Mouse (Mus musculus) embryonic fibroblast, embryonic 13.5 days (primary cell): Measurements from ENCODE around the gene E4f1.

Experiments used
- CTCF ChIP-seq: IDR thresholded peaks from 2 replicates; pipeline ENCODE4 v1.5.1; 2011; ENCODE audit warnings: mild to moderate bottlenecking, control low read depth, low read length, moderate library complexity, borderline replicate concordance; ENCODE audit not compliant: insufficient read depth
- POLR2A ChIP-seq: IDR thresholded peaks from 2 replicates; pipeline ENCODE4 v1.6.1; 2011; ENCODE audit warnings: low read depth, mild to moderate bottlenecking, control low read depth, low read length, moderate library complexity

DNA sequence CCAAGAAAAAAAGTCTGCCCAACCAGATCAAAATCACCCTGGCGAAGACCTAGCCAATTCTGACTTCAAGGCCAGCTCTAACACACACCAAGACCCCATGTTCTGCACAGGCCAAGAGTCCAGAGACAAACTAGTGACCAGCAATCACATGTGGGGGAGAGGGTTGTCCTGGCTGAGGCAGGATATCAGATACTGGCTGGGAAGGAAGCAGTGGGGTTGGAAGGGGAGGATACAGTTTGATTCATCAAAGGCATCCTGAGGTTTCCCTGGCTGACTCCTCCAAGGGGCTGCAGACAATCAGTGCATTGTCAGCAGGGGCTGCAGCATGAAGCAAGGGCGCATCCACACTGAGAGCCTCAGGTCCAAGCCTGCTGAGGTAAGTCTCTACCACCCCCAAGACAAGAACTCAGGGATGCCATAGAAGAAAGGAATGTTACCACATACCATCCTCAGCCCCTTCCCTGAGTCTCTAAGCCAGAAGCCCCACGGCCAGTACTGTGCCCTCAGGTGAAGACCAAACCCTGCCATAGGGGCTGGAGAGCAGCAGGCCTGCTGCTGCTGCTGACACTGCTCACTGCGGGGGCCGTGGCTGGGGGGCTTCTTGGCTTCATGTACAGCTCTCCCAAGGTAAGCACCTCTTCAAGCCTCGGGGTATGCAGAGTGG is 3.6 kb upstream of the E4f1 start, which contains the start of gene Bricd5:
- no peak for TF ChIP-seq CTCF
- TF ChIP-seq POLR2A, result no peak; the same call in 1 of the 2 replicates
